Mouse (Mus musculus) lung, postnatal 36 days (tissue): Measurements from ENCODE around the gene Nemp1.
"Not testable (repeated sequence)": the region's sequence is repeated elsewhere in the genome, so short reads cannot be mapped to it uniquely, and the experiment has no call there.

Experiments used
- DNase-seq: peaks from one replicate; pipeline ENCODE4 v3.0.0; 2022; ENCODE audit warnings: mixed read lengths

Nemp1 gene

GRCm38 (mm10) chr10:127645791-127646190, 20.9 kb upstream of the Nemp1 start:
- DNase-seq, result no peak

DNA sequence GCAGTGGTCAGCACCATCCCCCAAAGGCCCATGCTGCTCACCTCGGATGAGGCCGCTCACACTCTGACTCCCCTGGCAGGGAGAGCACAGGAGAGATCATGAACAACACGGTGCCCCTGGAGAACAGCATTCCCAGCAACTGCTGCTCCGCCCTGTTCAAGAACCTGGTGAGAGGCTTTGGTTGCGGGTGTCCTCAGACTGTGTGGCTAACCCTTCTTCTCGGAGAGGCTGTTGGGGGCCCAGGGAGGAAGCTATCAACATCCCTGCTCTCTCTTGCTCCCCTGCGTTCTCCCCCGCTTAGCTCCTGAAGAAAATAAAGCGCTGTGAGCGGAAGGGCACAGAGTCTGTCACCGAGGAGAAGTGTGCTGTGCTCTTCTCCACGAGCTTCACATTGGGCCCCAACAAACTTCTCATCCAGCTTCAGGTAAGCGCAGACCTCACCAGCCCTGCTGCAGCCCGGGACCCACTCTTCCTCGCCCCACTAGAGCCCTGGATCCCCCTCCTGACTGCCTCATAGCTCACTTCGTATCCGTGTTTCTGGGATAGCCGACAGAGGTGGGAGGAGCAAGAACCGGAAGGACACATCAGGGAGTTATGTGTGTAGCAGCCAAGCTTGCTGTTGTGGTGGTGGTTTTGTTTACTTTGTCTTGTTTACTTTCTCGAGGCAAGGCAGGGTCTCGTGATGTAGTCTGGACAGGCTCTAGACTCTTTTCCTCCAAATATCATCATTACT, 13.6 kb upstream of the Nemp1 start:
- DNase-seq, result no peak

- DNase-seq, result no peak
Measured at GRCm38 (mm10) chr10:127654970-127655579, 11.6 kb upstream of the Nemp1 start.

DNA sequence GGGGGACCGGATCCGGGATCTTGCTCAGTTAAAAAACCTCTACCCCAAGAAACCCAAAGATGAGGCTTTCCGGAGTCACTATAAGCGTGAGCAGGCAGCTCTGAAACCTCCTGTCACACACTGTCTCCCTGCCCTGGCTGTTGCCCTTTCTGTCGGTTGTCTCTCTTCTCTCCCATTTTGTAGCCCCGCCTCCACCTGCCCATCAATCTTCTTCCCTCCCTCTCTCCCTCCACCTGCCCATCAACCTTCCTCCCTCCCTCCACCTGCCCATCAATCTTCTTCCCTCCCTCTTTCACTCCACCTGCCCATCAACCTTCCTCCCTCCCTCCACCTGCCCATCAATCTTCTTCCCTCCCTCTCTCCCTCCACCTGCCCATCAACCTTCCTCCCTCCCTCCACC, 9.1 kb upstream of the Nemp1 start:
- not testable (repeated sequence) for DNase-seq

DNA sequence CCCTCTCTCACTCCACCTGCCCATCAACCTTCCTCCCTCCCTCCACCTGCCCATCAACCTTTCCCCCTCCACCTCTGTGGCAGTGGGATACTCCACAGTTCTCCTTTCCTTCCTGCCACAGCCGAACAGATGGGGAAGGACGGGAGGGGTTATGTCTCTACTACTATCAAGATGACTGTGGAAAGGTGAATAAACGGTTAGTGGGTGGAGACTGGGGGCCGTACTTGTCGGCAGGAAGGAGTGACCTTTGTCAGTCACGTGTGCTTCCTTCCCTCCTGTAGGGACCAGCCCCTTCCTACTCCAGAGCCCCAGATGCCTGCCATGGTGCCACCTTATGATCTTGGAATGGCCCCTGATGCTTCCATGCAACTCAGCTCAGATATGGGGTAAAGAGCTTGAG, 8.6 kb upstream of the Nemp1 start:
- peak; percentile 20 for DNase-seq

DNA sequence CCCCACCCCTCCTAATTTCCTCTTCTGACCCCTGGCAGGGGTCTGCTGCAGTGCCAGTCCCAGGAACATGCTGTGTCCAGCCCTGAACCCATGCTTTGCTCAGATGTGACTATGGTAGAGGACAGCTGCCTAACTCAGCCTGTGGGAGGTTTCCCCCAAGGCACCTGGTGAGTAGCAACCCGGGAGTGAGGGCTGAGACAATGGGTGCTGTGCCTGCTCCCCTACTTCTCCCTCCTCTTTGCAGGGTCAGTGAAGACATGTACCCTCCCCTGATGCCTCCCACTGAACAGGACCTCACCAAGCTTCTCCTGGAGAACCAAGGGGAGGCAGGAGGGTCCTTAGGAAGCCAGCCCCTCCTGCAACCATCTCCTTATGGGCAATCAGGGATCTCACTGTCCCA, 7.2 kb upstream of the Nemp1 start:
- DNase-seq, result no peak

GRCm38 (mm10) chr10:127661291-127661914, 5.3 kb upstream of the Nemp1 start:
- no peak for DNase-seq

- peak; percentile 82 for DNase-seq
Measured at GRCm38 (mm10) chr10:127661915-127662663, 4.6 kb upstream of the Nemp1 start.

GRCm38 (mm10) chr10:127662666-127663253, 3.9 kb upstream of the Nemp1 start:
- DNase-seq, result peak; percentile 54

DNA sequence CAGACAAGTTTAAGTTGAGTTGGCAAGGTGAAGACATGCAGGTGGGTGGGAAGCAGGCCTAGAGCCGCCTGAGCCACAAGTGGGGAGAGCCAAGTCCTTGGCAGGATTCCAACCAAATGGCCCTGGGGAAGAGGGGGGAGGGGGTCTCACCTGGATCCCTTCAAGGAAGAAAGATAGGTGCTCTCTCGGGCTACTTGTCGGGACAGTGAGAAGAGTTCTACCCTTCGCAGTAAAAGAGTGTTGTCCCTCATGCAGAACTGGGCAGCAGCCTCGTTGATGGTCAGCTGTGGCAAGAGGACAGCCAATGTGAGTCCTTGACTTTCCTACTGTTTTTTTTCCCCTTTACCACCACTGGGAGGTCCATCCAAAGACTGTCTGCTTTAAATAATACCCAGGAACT, 3.1 kb upstream of the Nemp1 start:
- DNase-seq, result no peak

GRCm38 (mm10) chr10:127664166-127664565, 2.5 kb upstream of the Nemp1 start:
- DNase-seq, result no peak

DNA sequence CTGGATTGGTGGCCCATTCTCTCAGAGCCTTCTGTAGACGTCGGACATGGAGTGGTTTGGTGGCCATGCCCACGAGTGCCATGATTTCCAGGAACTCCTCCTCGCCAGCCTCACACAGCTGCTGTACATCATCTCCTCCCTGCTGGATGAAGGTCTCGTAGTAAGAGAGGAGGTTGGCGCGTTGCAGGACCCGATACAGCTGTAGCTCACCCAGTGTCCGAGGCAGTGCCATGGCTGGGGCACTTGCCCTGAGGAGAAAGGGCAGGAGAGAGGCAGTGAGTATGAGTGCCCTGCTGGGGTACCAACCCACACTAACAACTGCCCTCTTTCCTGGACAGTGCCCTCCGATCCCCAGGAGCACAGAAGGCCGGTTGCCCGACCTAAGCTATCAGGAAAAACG, 1.8 kb upstream of the Nemp1 start:
- DNase-seq, result no peak

DNA sequence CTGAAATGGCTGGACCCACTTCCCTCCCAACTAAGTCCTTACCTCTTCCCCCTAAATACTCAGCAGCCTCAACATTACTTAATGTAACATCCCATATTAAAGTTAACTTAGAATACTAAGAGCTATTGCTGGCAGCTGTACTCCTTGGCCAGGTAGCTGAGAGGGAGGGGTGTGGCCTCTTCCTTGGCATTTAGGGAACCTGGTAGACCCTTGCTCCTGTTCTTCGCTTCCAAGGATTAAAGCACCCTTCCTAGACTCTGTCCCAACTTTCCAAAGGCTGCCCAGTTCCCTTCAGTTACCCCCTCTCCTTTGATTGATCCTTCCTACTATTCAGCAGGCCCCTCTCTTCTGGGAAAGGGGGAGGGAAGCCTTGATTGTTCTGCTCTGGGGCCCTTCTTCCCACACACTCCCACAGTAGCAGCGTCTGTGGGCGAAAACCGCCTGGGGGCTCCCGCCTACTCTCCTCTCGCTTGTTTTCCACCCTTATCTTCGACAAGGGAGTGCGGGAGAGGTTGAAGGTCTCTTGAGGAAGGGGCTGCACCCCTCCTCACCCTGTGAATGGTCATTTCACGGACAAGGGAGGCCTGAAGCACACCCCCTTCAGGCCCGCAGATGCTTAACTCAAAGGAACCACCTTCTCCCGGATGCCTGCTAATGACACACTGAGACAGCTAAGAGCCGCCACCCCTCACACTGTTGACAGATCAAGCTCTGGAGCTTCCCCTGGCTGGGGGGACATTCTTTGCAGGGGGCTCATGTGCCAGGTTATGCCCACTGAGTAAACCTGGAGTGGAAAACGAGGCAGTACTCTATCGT, 1.1 kb upstream of the Nemp1 start:
- peak; percentile 49 for DNase-seq

DNA sequence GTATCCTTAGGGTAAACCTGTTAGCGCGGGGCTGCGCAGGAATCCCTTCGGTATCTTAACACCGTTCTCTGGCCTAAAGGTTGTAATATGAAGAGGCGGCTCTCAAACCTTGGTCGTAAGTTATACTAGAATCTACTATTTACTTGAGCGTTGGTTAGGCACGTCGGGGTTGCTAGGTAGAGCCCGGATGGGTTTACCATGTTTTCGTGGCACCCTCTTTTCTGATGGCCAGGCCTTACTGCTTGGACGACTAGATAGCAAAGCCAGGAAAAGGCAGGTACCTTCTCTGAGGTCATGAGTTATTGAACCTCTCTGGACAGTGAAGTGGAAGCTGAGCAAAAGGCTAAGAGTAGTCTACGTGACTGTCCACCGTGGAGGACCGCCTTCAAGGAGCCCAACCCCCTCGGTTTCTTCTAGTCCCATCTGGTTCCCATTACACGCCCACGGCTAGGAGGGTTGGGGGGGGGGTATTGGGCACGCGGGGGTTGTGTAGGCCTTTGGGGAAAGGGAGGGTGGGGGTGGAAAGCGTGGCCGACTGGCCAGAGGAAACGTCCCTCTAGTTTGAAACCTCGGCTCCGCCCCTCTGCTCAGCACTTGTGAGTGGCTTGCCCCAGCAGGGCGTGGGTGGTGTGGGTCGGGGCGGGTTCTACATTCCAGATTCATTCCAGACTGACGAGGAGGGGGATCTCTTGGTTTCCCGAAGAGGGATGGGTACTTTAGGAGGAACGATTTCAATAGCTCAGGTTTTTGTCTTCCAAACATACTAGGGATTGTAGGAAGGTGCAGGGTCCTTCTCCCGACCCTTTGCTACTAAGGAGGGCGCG, 780 bp downstream of the Nemp1 start:
- DNase-seq, result peak; percentile 97

GRCm38 (mm10) chr10:127668093-127669050, 1.7 kb downstream of the Nemp1 start, which contains the start of gene Nab2:
Nab2 (minus strand) TSS chr10:127668568.
- peak; percentile 90 for DNase-seq

GRCm38 (mm10) chr10:127669170-127669569, 2.5 kb downstream of the Nemp1 start:
- peak; percentile 36 for DNase-seq

DNA sequence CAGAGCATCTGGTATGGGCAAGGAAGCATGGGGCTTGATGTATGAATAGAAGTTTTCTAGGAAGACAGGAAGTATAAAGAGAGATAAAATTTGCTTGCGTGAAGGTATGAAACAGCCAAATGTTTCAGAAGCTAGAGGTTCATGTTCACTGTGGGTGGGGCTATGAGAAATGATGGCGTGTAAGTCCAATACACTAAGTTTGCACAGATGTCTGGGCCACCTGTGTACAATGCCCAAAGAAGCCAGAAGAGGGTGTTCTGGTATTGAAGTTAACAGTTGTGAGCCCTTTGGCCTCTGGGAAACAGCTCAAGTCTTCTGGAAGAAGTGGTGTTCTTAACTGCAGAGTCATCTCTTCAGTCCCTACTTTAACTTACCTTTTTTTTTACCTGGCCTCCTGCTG, 3.5 kb downstream of the Nemp1 start:
- no peak for DNase-seq

DNA sequence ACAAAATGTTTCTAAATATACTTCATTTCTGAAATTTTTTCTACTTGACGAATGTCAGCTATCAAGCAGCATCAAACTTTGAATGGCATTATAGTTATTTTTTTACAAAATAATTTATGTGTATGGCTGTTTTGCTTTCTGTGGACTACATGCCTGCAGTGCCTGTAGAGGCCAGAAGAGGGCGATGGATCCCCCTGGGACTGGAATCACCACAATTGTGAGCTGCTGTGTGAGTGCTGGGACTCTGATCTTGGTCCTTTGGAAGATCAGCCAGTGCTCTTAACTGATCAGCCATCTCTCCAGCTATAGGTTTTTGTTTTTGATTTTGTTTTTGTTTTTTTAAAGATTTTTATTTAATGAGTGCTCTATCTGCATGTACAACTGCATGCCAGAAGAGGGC, 4.6 kb downstream of the Nemp1 start:
- DNase-seq, result peak; percentile 60

DNA sequence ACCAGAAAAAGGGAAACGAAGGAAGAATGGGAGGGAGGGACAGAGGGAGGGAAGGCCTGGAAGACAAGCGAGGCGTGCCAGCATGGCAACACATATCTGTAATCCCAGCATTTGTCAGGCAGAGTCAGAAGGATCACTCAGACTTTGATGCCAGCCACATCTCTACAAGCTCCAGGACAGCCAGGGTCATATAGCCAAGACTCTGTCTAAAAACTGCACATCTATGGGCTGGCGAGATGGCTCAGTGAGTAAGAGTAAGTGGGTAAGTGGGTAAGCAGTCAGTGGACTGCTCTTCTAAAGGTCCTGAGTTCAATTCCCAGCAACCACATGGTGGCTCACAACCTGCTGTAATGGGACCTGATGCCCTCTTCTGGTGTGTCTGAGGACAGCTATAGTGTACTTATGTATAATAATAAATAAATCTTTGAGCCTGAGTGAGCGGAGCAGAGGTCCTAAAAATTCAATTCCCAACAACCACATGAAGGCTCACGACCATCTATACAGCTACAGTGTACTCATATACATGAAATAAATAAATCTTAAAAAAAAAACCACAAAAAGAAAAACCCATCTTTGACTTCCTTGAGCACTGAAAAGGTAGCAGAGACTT, 7.5 kb downstream of the Nemp1 start:
- no peak for DNase-seq
